Mouse (Mus musculus) heart, embryonic 13.5 days (tissue): ENCODE data around the gene Jmy. TPM values are rescaled to one million over a fixed set of nuclear protein-coding genes. Genes with fewer than 3 reads are reported as not detected.

Source experiments
- polyA plus RNA-seq: library from polyadenylated mRNA; unstranded; fragments of >200 nt; fragmentation: Nextera tagmentation; extraction: Ambion mirVana; gene quantifications from 2 replicates; pipeline ENCODE4 v1.2.1, GENCODE M21; 2015

Jmy gene
- polyA plus RNA-seq, 1 experiment from 2014 or later: 4.0 TPM

Other genes starting within 250 kb of the Jmy start
- 10.6 and 11.1 TPM in 2 replicates for gene Homer1, start 200.2 kb downstream of the Jmy start, polyA plus RNA-seq
- 0.15 and 1.1 TPM in 2 replicates for gene Bhmt, start 138.2 kb upstream of the Jmy start, polyA plus RNA-seq
- gene Bhmt2, start 174.5 kb upstream of the Jmy start, polyA plus RNA-seq: 0.35 and 0.74 TPM in 2 replicates
- gene Dmgdh, start 174.6 kb upstream of the Jmy start, polyA plus RNA-seq: 0.08 and 0.33 TPM in 2 replicates